ENCODE assay signal across 32 mouse cellular contexts in genomic region chr9:94821268-94821667, GRCm38 (mm10).
"Had no signal": no experiment of that assay in that cellular context is flagged by ENCODE, and none has a peak within 500 bp of the region (broad histone marks: within the 10 kb centered on the region; RNA-seq: fewer than 3 reads in every experiment).

No protein-coding gene starts in this region.

- H3K9ac ChIP-seq: limb, embryonic 12.5 days; limb, embryonic 13.5 days; limb, embryonic 15.5 days; liver, embryonic 12.5 days; liver, embryonic 13.5 days; liver, embryonic 14.5 days; liver, embryonic 15.5 days; liver, postnatal 0 days; lung, embryonic 14.5 days; lung, embryonic 15.5 days; midbrain, embryonic 12.5 days; midbrain, embryonic 13.5 days; midbrain, embryonic 15.5 days; neural tube, embryonic 12.5 days had no signal

- DNase-seq: left cerebral cortex, postnatal 4 days; liver; liver, embryonic 13.5 days; liver, postnatal 0 days; lung, adult 18-20 months; lung, adult 2 months; lung, embryonic 14.5 days; lung, postnatal 10 days; lung, postnatal 14 days; lung, postnatal 36 days; lung, postnatal 4 days; midbrain, embryonic 14.5 days had no signal

- H3K4me2 ChIP-seq: limb, embryonic 12.5 days; limb, embryonic 13.5 days; limb, embryonic 15.5 days; liver, embryonic 11.5 days; liver, embryonic 12.5 days; liver, embryonic 13.5 days; liver, embryonic 15.5 days; lung, embryonic 14.5 days; lung, embryonic 15.5 days; midbrain, embryonic 11.5 days; midbrain, embryonic 12.5 days; midbrain, embryonic 13.5 days; midbrain, embryonic 15.5 days; neural tube, embryonic 12.5 days had no signal

- ATAC-seq: liver, embryonic 12.5 days; liver, postnatal 0 days; lung, postnatal 0 days; midbrain, embryonic 13.5 days; midbrain, embryonic 15.5 days; midbrain, embryonic 16.5 days had no signal

- H3K9me3 ChIP-seq: limb, embryonic 10.5 days; limb, embryonic 12.5 days; limb, embryonic 13.5 days; limb, embryonic 15.5 days; liver, embryonic 12.5 days; liver, embryonic 13.5 days; liver, embryonic 15.5 days; lung, embryonic 15.5 days; megakaryocyte, embryonic 14.5 days; midbrain, embryonic 10.5 days; midbrain, embryonic 12.5 days; midbrain, embryonic 13.5 days; midbrain, embryonic 15.5 days; neural tube, embryonic 12.5 days had no signal

- H3K4me3 ChIP-seq: limb, embryonic 10.5 days; limb, embryonic 12.5 days; limb, embryonic 13.5 days; limb, embryonic 15.5 days; liver, embryonic 12.5 days; liver, embryonic 13.5 days; liver, embryonic 15.5 days; lung, embryonic 15.5 days; megakaryocyte, embryonic 14.5 days; midbrain, embryonic 10.5 days; midbrain, embryonic 12.5 days; midbrain, embryonic 13.5 days; midbrain, embryonic 15.5 days; myocyte; neural tube, embryonic 12.5 days had no signal

- H3K27me3 ChIP-seq: limb, embryonic 12.5 days; limb, embryonic 13.5 days; limb, embryonic 15.5 days; liver, embryonic 12.5 days; liver, embryonic 13.5 days; liver, embryonic 15.5 days; lung, embryonic 15.5 days; megakaryocyte, embryonic 14.5 days; midbrain, embryonic 12.5 days; midbrain, embryonic 13.5 days; midbrain, embryonic 15.5 days; neural tube, embryonic 12.5 days had no signal

- H3K36me3 ChIP-seq: limb, embryonic 10.5 days; limb, embryonic 12.5 days; limb, embryonic 13.5 days; limb, embryonic 15.5 days; liver, embryonic 12.5 days; liver, embryonic 13.5 days; liver, embryonic 15.5 days; lung, embryonic 15.5 days; midbrain, embryonic 10.5 days; midbrain, embryonic 12.5 days; midbrain, embryonic 13.5 days; midbrain, embryonic 15.5 days; neural tube, embryonic 12.5 days had no signal

- H3K27ac ChIP-seq: limb, embryonic 10.5 days; limb, embryonic 12.5 days; limb, embryonic 13.5 days; limb, embryonic 15.5 days; liver, embryonic 12.5 days; liver, embryonic 13.5 days; liver, embryonic 14.5 days; liver, embryonic 15.5 days; lung, embryonic 15.5 days; macrophage; midbrain, embryonic 10.5 days; midbrain, embryonic 12.5 days; midbrain, embryonic 13.5 days; midbrain, embryonic 15.5 days; neural tube, embryonic 12.5 days had no signal

- H3K4me1 ChIP-seq: limb, embryonic 15.5 days; liver, embryonic 12.5 days; liver, embryonic 13.5 days; liver, embryonic 15.5 days; lung, embryonic 15.5 days; megakaryocyte, embryonic 14.5 days; midbrain, embryonic 10.5 days; midbrain, embryonic 12.5 days; midbrain, embryonic 13.5 days; midbrain, embryonic 15.5 days; neural tube, embryonic 12.5 days had no signal
